Mouse (Mus musculus) C2C12 (cell line): Measurements from ENCODE around the gene Ep400.

Source experiments
- CEBPB ChIP-seq: IDR thresholded peaks from one replicate; pipeline ENCODE4 v1.6.1; 2011; ENCODE audit warnings: low read depth, mild to moderate bottlenecking, control low read depth, moderate library complexity
- CTCF ChIP-seq: IDR thresholded peaks from one replicate; pipeline ENCODE4 v1.5.1; 2011; ENCODE audit not compliant: control insufficient read depth, insufficient read depth, insufficient read length
- MAX ChIP-seq: IDR thresholded peaks from one replicate; pipeline ENCODE4 v1.6.1; 2011; ENCODE audit warnings: mild to moderate bottlenecking, control low read depth
- MYOD1 ChIP-seq: IDR thresholded peaks from one replicate; pipeline ENCODE4 v1.6.1; 2011; ENCODE audit warnings: low read depth; ENCODE audit not compliant: control insufficient read depth, insufficient read length
- MYOG ChIP-seq: IDR thresholded peaks from one replicate; pipeline ENCODE4 v1.6.1; 2011; ENCODE audit not compliant: control insufficient read depth, insufficient read length; ENCODE audit errors: extremely low read depth
- USF1 ChIP-seq: IDR thresholded peaks from one replicate; pipeline ENCODE4 v1.6.1; 2011; ENCODE audit warnings: low read depth, mild to moderate bottlenecking, control low read depth, moderate library complexity

DNA sequence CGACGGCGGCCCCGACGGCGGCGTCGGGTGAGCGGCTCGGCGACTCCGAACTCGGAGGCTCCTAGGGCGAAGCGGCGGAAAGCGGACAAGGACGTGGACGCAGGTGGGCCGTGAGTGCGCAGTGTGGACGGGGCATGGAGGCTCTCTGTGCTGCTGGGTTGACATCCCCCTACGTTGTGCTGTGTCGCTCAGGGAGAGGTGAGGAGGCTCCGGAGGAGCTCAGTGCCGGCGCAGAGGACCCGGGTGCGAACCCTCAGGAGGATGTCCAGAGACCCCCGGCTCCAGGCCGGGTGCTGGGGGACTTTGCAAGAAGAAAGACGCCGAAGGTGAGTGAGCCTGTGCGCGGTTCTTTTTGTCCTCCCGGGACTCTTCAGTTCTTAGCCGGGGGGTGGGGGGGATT is 116.8 kb downstream of the Ep400 start:
- TF ChIP-seq CTCF (no peak), CEBPB (no peak), MYOG (no peak), MAX (no peak), USF1 (no peak), MYOD1 (no peak)
